Mouse (Mus musculus): ENCODE measurements at regions not wholly inside any gene's neighbourhood (a gene's known extent, or its start where the extent isn't known, plus 50 kb on each side); places are given as distances from the start of the nearest gene placed in this dataset.

DNA sequence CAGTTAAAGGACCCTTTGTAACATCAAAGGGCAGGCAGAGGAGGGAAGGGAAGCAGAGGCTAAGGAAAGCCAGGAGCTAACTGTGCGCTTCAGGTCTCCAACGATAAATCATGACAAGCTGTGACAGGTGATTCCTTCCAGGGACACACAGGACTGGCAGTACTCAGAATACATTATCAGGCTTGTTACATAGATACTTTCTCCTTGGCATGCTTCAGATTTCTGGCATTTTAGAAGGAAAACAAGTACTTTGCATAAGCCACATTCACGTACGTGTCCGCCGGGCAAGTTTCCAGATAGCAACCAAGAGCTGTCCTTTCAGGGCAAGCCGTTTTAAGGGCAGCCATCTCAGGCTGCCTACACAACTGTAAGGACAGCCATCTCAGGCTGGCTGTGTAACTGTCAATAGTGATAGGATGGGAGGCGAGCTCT, 56.9 kb upstream of the Tgm3 start:
- no peak for TF ChIP-seq POLR2A (IDR thresholded peaks at IDR 0.05; ENCODE audit: borderline replicate concordance, low read depth, low read length)
- no peak for TF ChIP-seq CTCF (IDR thresholded peaks at IDR 0.05; ENCODE audit: low read depth, low read length)
